Mouse (Mus musculus) heart, adult 8-10 months (tissue): Measurements from ENCODE around the gene Kcp. TPM values are rescaled to one million over a fixed set of nuclear protein-coding genes. Genes with fewer than 3 reads are reported as not detected.

ENCODE experiments used
- DNase-seq: peaks from one replicate; pipeline ENCODE4 v3.0.0; 2022; ENCODE audit warnings: low spot score
- total RNA-seq, 4 experiments: library from RNA; stranded (reverse); gene quantifications; 2 replicates each; pipeline ENCODE4 v1.2.4; 2022

Kcp gene
- total RNA-seq, 4 experiments from 2014 or later: 2.0 to 4.8 (median 2.8) TPM

- DNase-seq: no peak
Measured at GRCm38 (mm10) chr6:29523301-29524033, 15.7 kb upstream of the Kcp start.

- no peak for DNase-seq
Measured at GRCm38 (mm10) chr6:29522626-29523300, 15.0 kb upstream of the Kcp start.

GRCm38 (mm10) chr6:29517139-29517538, 9.4 kb upstream of the Kcp start:
- peak; percentile 68 for DNase-seq

DNA sequence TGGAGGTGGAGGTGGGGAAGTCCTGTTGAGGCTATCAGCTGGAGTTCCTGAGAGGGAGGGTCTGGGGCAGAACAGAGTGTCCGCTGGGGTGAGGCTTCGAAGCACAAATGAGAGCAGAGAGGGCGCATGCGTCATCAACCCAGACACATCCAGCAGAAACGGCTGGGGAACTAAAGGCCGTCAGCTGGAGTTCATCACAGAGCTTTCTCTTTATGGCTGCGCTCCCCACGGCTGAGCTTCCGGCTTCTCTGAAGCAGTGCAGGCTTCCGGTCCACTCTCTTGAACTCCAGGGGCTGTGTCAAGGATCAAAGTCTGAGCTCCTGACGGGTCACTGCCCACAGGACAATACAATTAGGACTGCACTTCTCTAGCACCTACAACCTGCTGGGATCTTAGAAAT, 5.5 kb upstream of the Kcp start:
- DNase-seq: no peak

- DNase-seq: no peak
Measured at GRCm38 (mm10) chr6:29509086-29509485, 1.3 kb upstream of the Kcp start.

DNA sequence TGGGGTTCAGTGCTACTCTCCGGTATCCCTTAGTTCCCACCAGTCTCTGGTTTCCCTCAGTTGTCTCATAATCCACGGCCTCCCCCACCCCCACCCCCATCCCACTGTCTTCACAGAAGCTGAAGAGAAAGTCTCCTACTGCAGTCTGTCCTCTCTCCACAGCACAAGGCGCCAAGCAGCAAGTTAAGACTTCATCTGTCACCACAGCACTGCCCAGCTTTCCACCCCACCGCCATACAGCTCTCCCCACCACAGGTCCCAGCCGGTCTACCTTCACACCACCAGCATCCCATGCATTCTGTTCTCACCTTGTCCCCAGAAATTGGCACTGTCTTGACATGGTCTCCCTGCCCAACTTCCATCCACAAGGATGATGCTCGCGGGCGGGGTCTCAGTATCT, 918 bp downstream of the Kcp start:
- no peak for DNase-seq

DNA sequence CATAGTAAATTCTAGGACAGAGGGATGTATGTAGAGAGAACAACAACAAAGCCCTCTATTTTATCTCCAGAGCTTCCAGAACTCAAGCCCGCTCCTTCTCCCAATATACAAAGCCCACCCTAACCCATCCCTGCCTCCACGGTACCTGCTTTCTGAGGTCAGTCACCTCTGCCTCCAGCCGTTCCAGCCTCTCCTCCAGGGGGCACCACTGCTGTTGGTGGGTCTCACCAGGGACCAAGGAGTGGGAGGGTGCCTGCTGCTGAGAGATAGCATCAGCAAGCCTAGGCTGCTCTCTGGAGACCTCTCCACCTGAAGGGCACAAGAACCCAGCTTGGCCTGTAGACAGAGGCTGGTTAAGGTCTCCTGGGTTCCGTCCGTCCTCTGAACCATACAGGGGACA, 2.3 kb downstream of the Kcp start:
- no peak for DNase-seq

DNA sequence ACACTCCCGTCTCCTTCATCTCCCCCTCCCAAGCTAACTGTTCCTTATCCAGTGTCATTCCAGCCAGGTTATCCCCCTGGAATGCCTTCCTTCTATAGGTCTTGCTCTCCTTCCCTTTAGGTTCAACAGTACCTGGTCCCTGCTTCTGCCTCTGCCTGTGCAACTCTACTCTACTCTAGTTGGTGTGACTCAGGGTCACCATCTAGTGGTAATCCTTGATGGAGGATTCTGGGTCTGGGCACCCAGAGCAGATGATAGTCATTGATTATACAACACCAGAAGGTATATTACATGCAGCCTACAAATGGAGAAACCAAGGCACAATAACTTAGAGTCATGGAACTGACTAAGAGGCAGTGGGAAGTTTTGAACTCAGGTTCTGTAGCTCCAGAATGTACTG, 6.2 kb downstream of the Kcp start:
- no peak for DNase-seq

- no peak for DNase-seq
Measured at GRCm38 (mm10) chr6:29500810-29501209, 6.9 kb downstream of the Kcp start.

DNA sequence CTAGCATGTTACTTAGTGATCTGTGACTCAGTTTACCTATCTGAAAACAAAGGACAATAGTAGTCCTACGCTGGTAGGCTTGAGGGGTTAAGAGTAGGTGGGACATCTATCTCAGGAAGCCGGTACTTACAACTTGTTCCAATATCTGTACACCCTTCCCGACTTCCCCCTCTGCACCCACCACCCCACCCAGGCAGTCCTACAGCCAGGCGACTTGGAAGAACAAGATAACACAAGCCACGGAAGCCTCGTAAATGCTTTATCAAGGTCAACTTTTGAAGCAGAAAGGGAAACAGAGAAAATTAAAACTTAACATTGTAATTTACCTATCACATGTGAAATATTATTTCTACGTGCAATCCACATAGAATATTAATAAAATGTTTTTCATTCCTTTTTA, 7.6 kb downstream of the Kcp start:
- no peak for DNase-seq

DNA sequence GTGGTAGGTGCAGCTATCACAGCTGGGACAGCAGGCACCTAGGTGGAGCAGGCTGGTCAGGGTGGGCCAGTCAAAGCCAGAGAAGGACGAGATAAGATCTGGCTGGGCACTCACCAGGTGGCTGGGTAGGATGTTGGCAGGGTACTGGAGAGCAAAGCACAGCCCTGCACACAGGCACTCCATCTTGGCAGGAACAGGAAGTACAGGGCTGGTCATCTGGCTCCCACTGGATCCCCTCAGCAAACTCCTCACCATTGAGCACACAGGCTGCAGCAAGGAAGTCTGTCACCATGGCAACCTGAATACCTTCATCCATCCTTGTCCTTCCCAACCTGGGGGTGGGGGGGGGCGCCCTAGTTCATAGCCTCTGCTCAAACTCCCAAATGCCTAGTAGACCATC, 10.0 kb downstream of the Kcp start:
- DNase-seq: no peak

GRCm38 (mm10) chr6:29496270-29496669, 11.5 kb downstream of the Kcp start:
- DNase-seq: no peak

DNA sequence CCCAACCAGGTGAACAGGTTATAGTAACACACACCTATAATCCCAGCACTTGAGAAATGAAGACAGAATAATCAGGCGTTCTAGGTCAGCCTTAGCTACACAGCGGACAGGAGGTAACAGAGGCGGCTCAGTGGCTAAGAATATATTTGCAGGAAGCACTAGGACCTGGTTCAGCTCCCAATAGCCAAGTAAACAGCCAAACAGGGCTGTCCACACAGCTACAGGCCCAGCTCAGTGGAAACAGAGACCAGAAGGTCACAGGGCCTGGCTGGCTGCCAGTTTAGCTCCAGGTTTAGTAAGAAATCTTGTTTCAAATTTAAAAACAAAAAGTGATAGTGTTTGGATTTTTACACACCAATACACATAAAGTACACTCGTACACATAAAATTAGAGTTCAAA, 13.7 kb downstream of the Kcp start:
- DNase-seq: peak; percentile 21

GRCm38 (mm10) chr6:29485951-29486350, 21.8 kb downstream of the Kcp start:
- DNase-seq: no peak

DNA sequence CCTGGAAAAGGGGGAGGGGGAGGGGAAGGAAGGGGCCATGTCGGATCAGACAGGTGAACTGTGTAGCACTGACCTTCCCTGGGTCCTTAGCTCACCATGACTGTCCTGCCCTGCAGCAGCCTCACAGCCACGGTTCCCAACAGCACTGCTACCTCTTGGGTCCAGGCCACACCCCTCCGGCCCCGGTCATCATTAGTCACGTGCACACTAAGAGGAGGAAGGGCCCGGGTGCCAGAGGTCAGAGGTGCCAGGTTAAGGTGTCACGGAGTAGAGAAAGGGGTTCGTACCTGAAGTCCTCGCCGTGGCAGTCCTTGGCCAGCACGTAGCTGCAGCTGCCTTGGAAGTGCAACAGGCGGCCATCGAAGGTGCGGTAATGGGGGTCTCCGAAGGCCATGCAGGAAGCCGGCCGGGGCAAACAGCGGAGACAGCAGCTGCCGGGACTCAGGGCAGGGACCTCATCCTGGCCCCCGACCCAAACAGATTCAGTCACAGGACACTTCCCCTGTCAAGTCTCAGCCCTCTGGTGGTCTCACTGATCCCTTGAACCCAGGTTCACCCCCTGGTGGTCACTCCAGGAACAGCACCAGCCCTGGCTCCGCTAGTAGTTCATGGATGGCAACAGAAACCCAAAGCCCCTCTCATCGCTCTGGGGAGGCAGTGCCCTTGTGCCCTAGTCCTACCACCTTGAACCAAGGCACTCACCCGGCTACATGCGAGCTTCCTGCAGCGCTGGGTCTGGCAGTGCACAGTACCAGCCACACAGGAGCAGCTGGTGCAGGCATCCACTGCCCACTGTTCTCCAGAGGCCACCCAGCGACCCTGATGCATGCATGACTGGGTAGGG, 22.8 kb downstream of the Kcp start:
- no peak for DNase-seq

DNA sequence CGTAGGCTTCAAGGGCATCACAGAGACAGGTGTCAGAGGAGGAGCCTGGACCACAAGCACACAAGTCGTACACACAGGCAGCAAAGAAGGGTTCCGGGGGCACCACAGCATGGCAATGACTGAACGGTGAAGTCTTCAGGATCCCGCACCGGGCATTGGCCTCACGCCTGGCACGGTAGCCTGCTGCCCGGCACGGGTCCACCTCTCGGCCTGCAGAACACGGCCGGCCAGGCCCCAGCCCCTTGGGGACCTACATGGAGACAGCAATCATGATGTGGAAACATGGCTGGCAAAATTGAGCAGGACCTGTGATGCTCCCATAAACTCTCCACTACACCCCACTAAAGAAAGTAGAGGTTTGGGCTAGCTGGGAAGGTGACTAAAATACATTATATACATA, 25.1 kb downstream of the Kcp start:
- DNase-seq: no peak

DNA sequence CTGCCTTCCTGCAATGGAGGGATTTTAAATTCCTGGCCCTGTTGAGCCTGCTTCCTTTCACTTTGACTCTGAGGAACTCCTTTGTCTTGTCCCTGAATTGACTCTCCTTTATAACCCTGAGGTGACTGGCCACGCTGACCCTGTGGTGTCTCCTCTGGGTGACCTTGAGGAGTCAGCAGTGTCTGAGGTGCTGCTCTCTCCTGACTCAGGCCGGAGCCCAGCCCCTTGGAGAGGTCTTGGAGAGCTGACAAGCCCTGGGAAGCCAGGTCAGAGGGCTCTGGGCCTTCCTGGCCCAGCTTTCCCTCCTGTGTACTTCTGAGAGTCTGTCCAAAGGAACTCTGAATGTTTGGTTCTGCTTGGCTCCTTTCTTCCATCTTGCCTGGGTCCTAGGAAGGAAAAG, 33.0 kb downstream of the Kcp start:
- no peak for DNase-seq

DNA sequence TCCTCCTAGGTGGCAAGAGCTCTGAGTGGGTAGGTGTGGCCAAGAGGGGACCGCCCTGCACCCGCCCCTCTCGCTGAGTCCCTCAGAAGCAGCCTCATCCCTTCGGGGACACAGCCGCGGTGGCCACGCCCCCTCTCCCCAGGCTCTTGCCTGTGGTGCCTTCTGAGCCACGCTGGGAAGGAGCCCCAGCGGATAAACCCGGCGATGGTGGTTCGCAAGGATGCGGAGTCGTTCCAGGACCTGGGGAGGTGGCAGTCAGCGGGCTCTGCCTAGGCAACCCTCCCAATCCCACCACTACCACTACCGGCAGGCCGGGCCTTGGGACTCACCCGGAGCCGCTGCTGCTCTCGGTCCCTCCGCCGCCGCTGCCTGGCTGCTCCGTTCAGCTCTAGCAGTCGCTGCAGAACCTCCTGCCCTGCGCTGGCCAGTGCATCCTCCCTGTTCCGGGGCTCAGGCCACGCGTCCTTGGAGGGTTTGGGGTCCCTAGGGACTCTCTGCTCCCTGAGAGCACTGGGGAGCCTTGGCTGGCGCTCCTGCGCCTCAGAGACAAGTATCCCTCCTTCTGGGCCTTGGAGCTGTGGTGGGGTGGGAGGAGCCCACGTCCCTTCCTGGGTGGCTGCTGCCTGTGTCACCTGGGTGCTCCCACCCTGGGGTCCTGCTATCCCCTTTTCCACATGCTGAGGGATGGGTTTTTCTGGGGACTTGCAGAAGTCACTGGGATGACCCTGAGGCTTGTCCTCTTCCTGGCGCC, 33.6 kb downstream of the Kcp start:
- DNase-seq: peak; percentile 43

DNA sequence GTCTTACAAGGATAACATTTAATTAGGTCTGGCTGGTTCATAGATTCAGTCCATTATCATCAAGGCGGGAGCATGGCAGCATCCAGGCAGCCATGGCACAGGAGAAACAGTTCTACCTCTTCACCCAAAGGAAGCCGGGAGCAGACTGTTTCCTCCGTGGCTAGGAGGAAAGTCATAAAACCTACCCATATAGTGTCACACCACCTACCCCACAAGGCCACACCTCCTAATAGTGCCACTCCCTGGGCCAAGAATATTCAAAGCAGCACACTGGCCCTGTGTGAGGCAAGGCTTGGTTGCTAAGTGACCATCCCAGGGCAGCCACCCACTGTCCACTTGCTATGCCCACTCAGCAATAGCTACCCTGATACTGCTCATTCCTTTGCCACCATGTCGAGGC, 36.6 kb downstream of the Kcp start, which contains the start of gene Atp6v1fnb:
Atp6v1fnb (plus strand) TSS at position 301 of the 400 bp plus-strand sequence.
- DNase-seq: no peak

DNA sequence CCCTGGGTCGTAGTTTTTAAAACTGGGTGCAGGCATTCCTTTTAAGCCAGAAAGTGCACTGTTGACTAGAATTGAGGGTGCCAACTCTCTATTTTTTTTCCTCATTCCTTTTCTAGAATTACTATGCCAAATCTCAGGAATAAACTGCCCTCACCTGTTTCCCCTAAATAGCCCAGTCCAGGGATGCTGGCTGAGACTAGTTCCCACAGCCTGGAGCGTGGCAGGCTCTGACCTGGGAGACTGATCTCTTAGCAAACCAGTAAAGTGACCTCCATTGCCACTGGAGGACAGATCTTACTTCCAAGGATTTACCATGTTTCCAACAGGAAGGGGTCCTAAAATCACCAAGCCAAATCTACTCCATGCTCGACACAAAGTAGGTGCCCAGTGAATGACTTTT, 38.9 kb downstream of the Kcp start:
- no peak for DNase-seq

DNA sequence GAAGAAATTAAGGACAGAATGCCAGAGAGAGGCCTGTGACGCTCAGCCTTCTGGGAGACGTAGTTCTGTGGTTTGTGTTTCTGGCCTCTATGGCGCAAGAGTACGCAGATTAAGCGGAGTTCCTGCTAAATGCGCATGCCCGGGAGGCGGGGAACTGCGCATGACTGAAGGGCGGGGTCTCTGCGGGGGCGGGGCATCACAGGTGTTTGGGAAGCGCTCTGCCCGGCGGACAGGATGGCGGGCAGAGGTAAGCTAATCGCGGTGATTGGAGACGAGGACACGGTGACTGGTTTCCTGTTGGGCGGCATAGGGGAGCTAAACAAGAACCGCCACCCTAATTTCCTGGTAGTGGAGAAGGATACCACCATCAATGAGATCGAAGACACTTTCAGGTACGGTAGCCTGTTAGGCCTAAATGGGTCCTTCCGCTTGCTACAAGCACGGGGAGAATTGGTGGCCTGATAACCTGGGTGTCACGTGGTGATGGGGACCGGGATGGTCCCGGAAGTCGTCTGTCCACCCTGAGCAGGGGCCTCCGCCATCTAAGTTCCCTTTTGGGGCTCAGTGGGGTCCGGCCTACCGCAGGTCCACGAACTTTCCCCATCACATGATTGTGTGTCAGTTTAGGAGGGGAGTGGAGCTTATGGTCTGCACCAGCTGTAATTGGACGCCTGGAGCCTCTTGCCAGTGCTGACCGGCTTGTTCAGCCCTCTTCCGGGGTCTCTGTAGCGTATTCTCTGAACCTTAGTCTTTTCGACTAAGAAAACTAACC, 40.0 kb downstream of the Kcp start, which contains the start of gene Atp6v1f:
Atp6v1f (plus strand) TSS at position 136 of the 772 bp plus-strand sequence.
- DNase-seq: peak; percentile 93
